Mouse (Mus musculus): ENCODE results near the gene Ugt1a8.
"Not testable (repeated sequence)": the region's sequence is repeated elsewhere in the genome, so short reads cannot be mapped to it uniquely, and the experiment has no call there.

GRCm38 (mm10) chr1:88129091-88129490, 41.5 kb downstream of the Ugt1a8 start:
- TF ChIP-seq CHD2 (IDR thresholded peaks at IDR 0.05; ENCODE audit: low read length); CTCF (IDR thresholded peaks at IDR 0.05 in 2 of 3, conservative IDR thresholded peaks at IDR 0.05 in 1 of 3; ENCODE audit: control insufficient read depth in 1 of 3, insufficient read depth in 1 of 3, low read depth in 2 of 3, low read length in 3 of 3, poor library complexity in 1 of 3, severe bottlenecking in 1 of 3); MAZ (IDR thresholded peaks at IDR 0.05; ENCODE audit: low read depth, low read length): not testable (repeated sequence)

Data from MEL (cell line).